Mouse (Mus musculus): Measurements from ENCODE around the gene Mgll. TPM values are rescaled to one million over a fixed set of nuclear protein-coding genes. Genes with fewer than 3 reads are reported as not detected.
A peak's percentile ranks its signal among the peaks of the same experiment; 100 is the strongest.

The Mgll gene
- total RNA-seq, 1 experiment from 2014 or later, result 4.0 TPM

- ATAC-seq (replicated peaks; ENCODE audit: low read depth, poor library complexity, severe bottlenecking), result no peak
Measured at GRCm38 (mm10) chr6:88767740-88768139, 43.5 kb downstream of the Mgll start.

DNA sequence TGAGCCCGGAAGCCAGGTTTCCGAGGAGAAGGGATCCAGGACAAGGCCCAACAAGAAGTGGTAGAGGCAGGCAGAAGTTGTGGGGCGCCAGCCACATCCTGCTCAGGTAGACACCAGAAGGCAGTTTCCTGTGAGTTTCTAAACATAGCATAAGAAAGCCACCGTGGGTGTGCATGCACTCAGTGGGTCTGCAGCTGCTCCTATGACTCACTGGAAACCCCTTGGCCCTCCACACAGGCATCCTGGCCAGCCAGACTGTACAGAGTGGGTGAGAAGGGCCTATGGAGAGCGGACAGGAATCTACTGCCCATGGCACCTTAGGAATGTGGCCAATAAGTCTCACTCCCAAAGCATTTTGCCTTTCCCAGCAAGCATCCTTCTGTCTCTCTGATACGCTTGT lies 45.5 kb downstream of the Mgll start:
- ATAC-seq (replicated peaks; ENCODE audit: low read depth, poor library complexity, severe bottlenecking), result peak; percentile 43

- 0 out of 2 replicates have a peak, but pooled peaks have one; percentile 59 for ATAC-seq (replicated peaks; ENCODE audit: low read depth, poor library complexity, severe bottlenecking)
Measured at GRCm38 (mm10) chr6:88770300-88770904, 46.2 kb downstream of the Mgll start.

DNA sequence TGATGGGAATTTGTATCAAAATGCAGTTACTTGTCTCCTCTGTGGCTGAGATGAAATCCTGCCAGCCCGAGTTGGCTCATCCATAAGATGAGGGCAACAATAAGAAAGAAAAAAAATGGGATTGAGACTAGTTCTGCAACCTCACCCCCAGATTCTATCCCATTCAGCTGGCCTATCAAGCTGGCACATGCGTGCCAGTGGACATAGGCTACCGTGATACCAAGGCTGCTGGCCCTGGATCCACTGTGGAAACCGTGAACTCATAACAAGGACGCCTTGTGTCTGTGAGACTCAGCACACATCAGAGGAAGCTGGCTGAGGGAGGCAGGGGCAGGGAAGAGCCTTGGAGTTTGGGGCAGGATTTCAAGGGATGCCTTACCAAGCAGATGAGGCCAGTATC lies 46.8 kb downstream of the Mgll start:
- no peak for ATAC-seq (replicated peaks; ENCODE audit: low read depth, poor library complexity, severe bottlenecking)

DNA sequence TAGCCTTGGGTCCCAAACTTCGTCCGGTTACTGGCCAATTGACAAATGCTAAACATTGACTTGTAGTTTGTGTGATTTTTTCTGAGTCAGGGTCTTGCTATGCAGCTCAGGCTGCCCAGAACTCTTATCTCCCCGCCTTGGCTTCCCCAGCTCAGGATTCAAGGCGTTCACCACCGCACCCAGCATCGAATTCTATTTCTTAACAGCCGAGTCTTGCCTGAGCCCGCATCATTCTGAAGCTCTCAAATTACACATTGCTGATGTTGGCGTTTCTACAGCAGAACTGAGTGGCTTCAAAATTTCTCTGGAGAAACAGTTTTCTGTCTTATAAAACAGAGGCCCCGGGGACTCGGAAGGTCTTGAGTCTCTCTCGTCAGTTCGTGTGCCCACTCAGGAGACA lies 47.8 kb downstream of the Mgll start:
- no peak for ATAC-seq (replicated peaks; ENCODE audit: low read depth, poor library complexity, severe bottlenecking)

DNA sequence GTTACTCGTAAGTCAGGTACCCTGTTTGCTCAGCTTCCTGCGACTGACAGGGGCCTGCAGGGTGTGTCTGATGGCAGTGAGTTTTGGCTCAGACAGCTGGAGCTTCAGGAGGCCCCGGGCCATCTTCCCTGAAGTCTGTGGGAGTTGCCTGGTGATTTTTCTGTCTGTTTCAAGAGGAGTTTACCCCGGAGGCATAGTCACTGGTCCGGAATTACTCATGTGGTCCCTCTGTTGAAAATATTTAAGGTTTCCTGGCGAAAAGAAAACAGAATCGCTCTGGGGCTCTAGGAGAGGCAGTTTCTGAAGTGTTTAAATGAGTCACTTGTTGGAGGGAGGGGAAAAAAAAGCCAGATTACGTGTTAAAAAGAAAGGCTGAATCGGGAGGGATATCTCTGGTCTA lies 49.8 kb downstream of the Mgll start:
- no peak for ATAC-seq (replicated peaks; ENCODE audit: low read depth, poor library complexity, severe bottlenecking)

- no peak for ATAC-seq (replicated peaks; ENCODE audit: low read depth, poor library complexity, severe bottlenecking)
Measured at GRCm38 (mm10) chr6:88775267-88775666, 51.1 kb downstream of the Mgll start.

GRCm38 (mm10) chr6:88776336-88776923 lies 52.2 kb downstream of the Mgll start:
- no peak for ATAC-seq (replicated peaks; ENCODE audit: low read depth, poor library complexity, severe bottlenecking)

- no peak for ATAC-seq (replicated peaks; ENCODE audit: low read depth, poor library complexity, severe bottlenecking)
Measured at GRCm38 (mm10) chr6:88776964-88777363, 52.8 kb downstream of the Mgll start.

DNA sequence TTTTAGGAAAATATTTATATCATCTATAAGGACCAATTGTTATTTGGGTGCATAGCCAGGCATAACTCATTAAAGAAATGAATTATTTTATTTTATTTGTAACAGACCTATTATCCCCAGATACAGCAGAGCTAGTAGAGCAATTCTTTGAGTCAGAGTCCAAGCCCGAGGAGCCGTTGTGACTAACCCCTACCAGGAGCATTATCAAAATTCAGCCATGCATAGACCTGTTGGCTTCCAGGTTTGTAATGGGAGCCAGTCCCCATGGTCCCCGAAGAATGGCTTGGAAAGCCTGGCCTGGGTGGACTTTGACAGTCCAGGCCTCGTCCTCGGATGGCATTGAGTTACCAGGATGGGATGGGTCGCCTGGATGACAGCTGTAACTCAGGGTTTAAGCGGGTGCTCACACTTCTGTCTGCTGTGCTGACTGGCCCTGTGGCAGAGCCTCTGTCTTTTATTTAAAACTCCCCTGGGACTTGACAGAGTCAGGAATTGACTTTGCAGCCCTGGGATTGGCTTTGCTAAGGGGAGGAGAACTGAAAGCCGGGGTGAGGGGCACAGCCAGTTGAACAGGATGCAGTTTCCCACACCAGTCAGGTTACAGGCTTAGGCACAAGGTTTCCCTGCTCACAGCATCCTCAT lies 54.0 kb downstream of the Mgll start:
- ATAC-seq (replicated peaks; ENCODE audit: low read depth, poor library complexity, severe bottlenecking), result no peak

DNA sequence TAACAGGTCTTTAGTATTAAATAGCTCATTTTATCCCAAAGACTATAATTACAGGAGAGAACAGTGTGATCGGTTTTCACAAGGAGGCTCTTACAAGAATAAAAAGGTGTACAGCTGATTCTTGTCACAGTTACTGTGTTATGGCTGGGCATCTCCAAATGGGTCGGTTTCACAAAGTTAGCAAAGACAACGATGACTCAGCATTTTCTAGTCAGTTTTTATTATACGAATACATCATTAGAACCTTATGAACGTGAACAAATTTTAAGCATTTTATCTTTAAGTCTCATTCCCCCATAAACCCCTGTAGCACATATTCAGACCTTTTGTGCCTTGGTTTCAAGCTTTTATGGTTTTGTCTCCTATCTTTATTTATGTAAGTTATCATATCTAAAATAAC lies 55.5 kb downstream of the Mgll start:
- ATAC-seq (replicated peaks; ENCODE audit: low read depth, poor library complexity, severe bottlenecking), result no peak

DNA sequence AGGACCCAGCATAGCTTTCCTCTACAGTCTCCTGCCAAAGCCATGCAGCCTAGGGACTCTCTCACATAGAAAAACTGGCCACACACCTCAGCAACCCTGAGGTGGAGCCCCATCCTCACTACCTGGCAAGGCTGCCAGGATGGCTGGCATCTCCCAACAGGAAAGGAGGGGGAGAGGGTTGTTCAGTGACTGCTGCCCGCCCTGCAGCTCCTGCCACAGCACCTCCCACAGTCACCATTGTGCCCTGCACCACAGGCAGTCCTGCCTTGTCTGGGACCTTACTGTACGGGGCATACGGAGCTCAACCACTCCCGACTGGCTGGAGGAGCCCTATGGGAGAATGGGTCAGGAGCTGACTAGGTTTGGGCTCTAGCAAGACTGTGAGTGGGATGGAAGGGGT lies 57.7 kb downstream of the Mgll start:
- no peak for ATAC-seq (replicated peaks; ENCODE audit: low read depth, poor library complexity, severe bottlenecking)

DNA sequence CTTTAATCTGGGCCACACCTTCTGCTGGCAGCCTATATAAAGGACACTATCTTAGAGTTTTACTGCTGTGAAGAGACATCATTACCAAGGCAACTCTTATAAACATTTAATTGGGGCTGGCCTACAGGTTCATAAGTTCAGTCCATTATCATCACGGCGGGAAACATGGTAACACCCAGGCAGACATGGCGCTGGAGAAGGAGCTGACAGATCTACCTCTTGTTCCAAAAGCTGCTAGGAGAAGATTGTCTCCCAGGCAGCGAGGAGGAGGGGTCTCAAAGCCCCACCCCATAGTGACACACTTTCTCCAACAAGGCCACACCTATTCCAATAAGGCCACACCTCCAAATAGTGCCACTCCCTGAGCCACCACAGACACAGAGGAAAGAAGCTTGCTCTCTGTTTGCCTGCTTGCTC lies 58.8 kb downstream of the Mgll start:
- ATAC-seq (replicated peaks; ENCODE audit: low read depth, poor library complexity, severe bottlenecking), result peak; percentile 87

DNA sequence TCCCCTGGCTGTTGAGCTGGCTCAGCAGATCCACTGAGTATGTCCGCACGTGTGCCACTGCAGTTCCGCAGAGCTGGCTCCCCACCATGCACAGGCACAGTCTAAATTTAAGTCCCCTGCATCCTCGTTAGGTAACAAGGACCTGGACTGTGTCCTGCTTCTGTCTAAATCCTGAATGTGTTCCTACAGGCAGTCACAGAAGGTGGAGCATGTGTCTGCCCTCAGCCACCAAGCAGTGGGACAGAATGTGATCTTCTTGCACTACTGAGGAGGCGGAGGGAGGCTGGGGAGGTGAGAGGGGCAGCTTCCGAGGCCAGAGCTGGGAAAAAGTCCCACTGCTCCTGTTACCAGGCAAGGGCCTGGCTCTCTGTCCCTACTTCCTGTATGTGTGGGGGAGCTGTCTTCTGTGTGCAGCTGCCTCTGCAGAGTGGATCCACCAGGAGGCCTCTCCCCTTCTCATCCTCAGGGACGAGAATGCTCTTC lies 60.5 kb downstream of the Mgll start:
- peak; percentile 26 for ATAC-seq (replicated peaks; ENCODE audit: low read depth, poor library complexity, severe bottlenecking)

GRCm38 (mm10) chr6:88785331-88785730 lies 61.1 kb downstream of the Mgll start:
- 0 out of 2 replicates have a peak, but pooled peaks have one; percentile 3 for ATAC-seq (replicated peaks; ENCODE audit: low read depth, poor library complexity, severe bottlenecking)

DNA sequence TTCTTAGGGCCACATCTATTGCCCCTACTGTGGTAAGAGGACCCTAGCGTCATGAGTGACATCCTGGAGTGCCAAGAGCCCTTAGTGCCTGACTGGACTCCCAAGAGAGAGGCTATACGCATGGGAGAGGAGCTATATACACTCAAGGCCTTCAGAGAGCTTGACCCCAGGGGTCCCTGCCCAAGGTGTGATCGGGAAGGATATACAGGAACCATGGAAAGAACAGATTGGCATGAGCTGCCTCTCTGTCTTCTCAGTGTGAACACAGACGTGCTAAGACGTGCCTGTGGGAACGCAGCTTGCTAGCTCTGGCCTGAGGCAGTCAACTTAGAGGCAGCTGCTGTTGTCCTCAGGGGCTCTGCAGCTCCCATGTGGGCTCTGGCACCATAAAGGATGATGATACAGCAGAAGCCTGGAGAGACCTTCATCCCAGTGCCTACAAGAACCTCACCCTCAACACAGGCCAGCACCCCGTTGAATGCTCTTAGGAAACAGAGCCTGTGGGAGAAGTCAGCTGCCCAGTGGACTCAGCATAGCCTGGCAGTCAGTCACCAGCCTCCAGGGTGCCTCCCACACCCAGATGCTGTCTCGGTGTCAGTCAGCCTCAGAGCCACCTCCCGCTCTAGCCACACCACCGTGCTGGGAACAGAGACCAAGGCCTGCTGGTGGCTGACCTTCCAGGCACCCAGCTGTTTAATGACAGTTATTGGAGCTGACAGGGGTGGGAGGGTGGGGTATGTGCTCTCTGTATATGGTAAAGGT lies 61.8 kb downstream of the Mgll start:
- ATAC-seq (replicated peaks; ENCODE audit: low read depth, poor library complexity, severe bottlenecking), result no peak

DNA sequence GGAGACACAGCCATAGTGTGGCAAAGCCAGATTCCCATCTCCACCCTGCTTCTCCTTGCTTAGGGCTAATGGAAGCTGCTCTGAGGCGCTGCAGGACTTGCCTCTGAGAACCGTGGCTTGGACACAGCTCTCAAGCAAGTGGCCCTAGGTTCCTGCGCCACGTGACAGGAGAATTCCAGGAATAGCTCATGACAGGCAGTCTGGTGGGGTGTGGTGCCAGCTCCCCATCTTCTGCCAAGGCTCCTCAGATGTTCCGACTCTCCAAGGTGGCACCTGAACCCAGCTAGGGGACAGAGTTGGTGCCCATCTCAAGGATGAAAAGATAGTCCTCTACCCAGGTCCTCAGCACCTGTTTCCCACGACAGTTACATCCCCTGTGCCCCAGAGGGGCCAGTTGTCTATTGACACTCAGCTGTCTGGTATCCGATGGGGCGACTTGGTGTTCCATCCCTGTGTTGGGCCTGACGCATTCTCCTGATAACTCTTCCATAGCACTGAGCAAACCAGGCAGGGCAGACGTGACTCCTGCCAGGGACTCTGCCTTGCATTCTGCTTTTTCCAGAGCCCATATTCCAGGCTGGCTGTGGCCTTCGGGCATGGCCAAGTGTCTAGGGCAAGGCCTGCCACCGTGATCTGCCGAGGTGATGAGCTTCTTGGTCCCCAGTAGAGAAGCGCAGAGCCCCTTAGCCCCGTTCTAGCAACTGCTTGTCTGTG lies 62.7 kb downstream of the Mgll start:
- no peak for ATAC-seq (replicated peaks; ENCODE audit: low read depth, poor library complexity, severe bottlenecking)

DNA sequence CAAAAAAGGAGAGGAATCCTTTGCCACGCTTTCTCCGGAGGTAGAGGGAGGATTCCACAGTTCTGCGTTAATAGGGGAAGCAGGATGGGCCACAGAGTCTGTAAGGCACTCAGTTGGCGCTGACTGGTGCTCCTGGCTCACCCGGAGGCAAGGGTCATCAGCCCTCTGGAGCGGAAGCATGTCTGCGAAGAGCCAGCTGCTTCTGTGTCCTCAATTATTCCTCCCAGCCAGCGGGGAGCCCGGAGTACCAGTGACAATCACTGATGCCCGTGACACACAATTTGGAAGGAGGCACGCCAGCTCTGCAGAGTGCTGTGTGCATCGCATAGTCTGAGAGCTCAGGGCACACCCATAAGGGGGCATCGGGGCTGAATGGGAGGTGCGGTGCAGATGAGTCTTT lies 63.3 kb downstream of the Mgll start:
- ATAC-seq (replicated peaks; ENCODE audit: low read depth, poor library complexity, severe bottlenecking), result no peak

GRCm38 (mm10) chr6:88788219-88788618 lies 64.0 kb downstream of the Mgll start:
- no peak for ATAC-seq (replicated peaks; ENCODE audit: low read depth, poor library complexity, severe bottlenecking)

DNA sequence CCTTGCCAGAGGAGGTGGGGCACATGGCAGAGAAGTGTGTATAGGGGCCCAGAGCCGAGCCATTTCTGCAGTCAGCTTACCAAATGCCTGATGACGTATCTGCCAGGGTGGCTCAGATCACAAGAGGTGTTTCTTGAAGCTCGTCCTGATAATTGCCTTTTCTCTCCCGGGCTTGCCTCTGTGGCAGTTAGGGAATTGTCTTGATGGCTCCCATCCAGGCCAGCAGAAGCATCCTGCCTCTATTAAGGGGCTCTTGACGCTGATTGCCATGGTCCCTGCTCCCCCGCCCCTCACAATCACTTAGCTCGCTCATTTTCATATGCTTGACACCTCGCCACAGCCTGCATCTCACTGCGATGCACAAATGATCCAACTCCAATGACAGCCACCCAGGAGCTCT lies 67.1 kb downstream of the Mgll start:
- no peak for ATAC-seq (replicated peaks; ENCODE audit: low read depth, poor library complexity, severe bottlenecking)

Data from common myeloid progenitor, adult 5-6 weeks (primary cell).